Mouse (Mus musculus): ENCODE results near the gene Hspa1b.

- TF ChIP-seq CTCF (conservative IDR thresholded peaks at IDR 0.05; ENCODE audit: insufficient read depth, insufficient read length, low read depth, low read length) (no peak), POLR2A (IDR thresholded peaks at IDR 0.05; ENCODE audit: low read depth, low read length) (no peak)
Measured at GRCm38 (mm10) chr17:34931735-34932098, 27.3 kb downstream of the Hspa1b start.

Measured in kidney, adult 2 months (tissue).